Mouse (Mus musculus) left cerebral cortex, adult 2 months (tissue): ENCODE data around the gene Gnai3. TPM values are rescaled to one million over a fixed set of nuclear protein-coding genes. Genes with fewer than 3 reads are reported as not detected.

ENCODE experiments used
- DNase-seq, 2 experiments: peaks; one replicate each; pipeline ENCODE4 v3.0.0; 2021 to 2022; ENCODE audit warnings: low spot score in 2 of 2, mixed read lengths in 1 of 2; ENCODE audit errors: extremely low spot score in 1 of 2
- H3K27ac ChIP-seq: fragments of 200-600 bp; 2 replicates; pipeline ENCODE4 v1.8.1; 2022
- H3K4me3 ChIP-seq: fragments of 200-600 bp; 2 replicates; pipeline ENCODE4 v1.8.1; 2022
- CTCF ChIP-seq: fragments of 200-600 bp; IDR thresholded peaks from 2 replicates; pipeline ENCODE4 v1.8.1; 2022; ENCODE audit warnings: antibody characterized with exemption, mild to moderate bottlenecking, moderate library complexity
- intact Hi-C: fragments of 180-260 bp; cut with DNase I; formaldehyde crosslinking; loops from one replicate; pipeline ENCODE4 v1.15.1; 2025
- total RNA-seq, 2 experiments: library from RNA; stranded (reverse); gene quantifications; 2 replicates each; pipeline ENCODE4 v1.2.3; 2021

Gnai3 gene
- total RNA-seq, 2 experiments from 2014 or later, result 26.9 to 28.6 TPM

GRCm38 (mm10) chr3:108154656-108155055 is 8.7 kb upstream of the Gnai3 start, which contains the start of gene Gpr61:
Gpr61 (minus strand) TSS chr3:108154882.
- Histone ChIP-seq H3K4me3 (peak within 1 kb of the TSS; percentile 73), H3K27ac (peak within 1 kb of the TSS; percentile 96)
- no peak for TF ChIP-seq CTCF
- intact Hi-C loops, result no loop called here
- DNase-seq, result peak; percentile 69 to 73

DNA sequence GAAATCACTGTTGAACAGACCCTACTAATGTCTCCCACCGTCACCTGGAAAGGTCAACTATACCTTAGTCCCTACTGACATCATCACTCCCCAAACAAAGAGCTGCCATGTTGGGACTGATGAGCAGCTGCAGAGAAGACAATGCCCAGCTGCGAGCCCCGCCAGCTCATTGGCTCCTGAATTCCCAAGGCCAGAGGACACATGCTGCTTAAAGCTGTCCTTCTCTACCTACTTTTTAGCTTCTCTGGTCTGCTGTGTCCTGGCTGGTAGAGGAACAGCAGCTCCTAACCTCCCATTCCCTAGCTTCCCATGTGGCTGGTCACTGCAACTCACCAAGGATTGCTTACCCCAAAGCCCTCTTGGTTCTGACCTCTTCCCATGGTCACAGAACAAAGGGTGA is 6.3 kb upstream of the Gnai3 start:
- no peak overlapping the region for H3K27ac ChIP-seq
- TF ChIP-seq CTCF, result no peak
- intact Hi-C loops, result no loop called here
- no peak overlapping the region for H3K4me3 ChIP-seq
- no peak for DNase-seq

GRCm38 (mm10) chr3:108147386-108148235 is 1.7 kb upstream of the Gnai3 start:
- DNase-seq, result peak; percentile 84 to 90
- Histone ChIP-seq H3K27ac (no peak overlapping the region), H3K4me3 (no peak overlapping the region)
- intact Hi-C loops, result loop anchor here (1.0 to 5.0 kb wide), 6 partner anchors 60 to 455 kb away; partner anchors contain the start of genes Ampd2, Gstm1 and Gstm7
- TF ChIP-seq CTCF, result peak; percentile 83

- Histone ChIP-seq H3K27ac (peak overlapping the region; percentile 97), H3K4me3 (peak overlapping the region; percentile 67; the same call in 1 of the 2 replicates)
- no peak for TF ChIP-seq CTCF
- no peak for DNase-seq
- intact Hi-C loops, result loop anchor here (5.0 kb wide), 4 partner anchors 59 to 454 kb away; partner anchors contain the start of genes Ampd2, Gstm1 and Gstm7
Measured at GRCm38 (mm10) chr3:108146671-108147070, 725 bp upstream of the Gnai3 start.

GRCm38 (mm10) chr3:108140786-108141185 is 5.2 kb downstream of the Gnai3 start:
- Histone ChIP-seq H3K4me3 (no peak overlapping the region), H3K27ac (no peak overlapping the region)
- intact Hi-C loops, result no loop called here
- TF ChIP-seq CTCF, result no peak
- no peak for DNase-seq

- H3K27ac ChIP-seq, result no peak overlapping the region
- no peak for DNase-seq
- H3K4me3 ChIP-seq, result no peak overlapping the region
- intact Hi-C loops, result no loop called here
- TF ChIP-seq CTCF, result no peak
Measured at GRCm38 (mm10) chr3:108139113-108139512, 6.8 kb downstream of the Gnai3 start.

DNA sequence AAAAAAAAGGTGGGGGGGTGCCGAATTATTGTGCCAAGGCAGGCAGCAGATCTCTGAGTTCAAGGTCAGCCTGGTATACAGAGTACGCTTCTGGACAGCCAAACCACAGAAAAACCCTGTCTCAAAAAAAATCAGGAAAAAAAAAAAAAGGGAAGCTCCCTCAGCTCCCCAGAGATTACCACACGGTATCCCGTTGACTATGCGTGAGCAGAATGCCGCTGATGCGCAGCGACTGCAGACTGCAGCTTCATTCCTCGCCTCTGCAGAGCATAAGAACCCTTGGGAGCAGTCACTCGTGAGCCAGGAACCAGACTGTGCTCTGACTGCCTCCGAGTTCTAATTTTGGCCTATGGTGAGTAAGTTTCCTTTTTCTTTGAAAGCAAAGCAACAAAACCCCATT is 11.2 kb downstream of the Gnai3 start:
- Histone ChIP-seq H3K27ac (peak overlapping the region; percentile 74), H3K4me3 (0 out of 2 replicates have a peak overlapping the region, but pooled peaks have one; percentile 16)
- DNase-seq, result peak; percentile 63
- intact Hi-C loops, result no loop called here
- TF ChIP-seq CTCF, result no peak

DNA sequence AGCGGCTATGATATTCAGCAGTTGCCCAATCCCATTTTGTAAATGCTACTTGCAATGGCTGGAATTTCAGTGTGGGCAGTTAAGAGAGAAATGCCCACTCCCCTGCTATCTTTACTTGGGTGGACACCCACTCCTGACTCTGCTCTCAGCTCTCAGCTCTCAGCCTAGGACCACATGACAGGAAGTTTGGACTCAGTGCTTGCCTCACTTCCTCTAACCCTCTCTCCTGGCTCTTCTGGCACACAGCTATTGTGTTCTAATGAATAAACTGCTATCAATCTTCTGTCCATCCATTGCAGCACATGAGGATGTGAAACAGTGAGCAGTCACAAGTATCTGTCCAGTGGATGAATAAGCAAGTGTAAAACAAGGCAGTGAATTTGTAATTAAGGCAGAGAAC is 13.5 kb downstream of the Gnai3 start:
- TF ChIP-seq CTCF, result no peak
- no peak overlapping the region for H3K27ac ChIP-seq
- DNase-seq, result no peak
- H3K4me3 ChIP-seq, result no peak overlapping the region
- intact Hi-C loops, result no loop called here

DNA sequence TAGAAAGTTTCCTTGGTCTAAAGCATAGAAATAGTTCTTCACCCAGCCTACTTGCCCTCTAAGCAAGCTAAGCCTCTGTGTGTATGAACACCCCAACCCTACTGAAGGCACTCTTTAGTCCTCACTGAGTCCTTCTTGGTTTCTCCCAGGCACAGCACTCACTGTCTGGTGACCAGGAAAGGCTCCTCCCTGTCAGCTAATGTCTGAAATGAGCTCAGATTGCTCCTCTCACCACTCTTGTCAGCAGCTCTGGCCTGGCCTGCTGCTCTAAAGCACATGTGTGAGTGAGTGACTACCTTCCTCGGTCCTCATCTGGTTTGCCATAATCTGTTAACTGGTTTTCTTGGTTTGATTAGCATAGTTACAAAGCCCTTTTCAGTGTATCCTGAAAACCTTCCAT is 14.1 kb downstream of the Gnai3 start:
- Histone ChIP-seq H3K27ac (no peak overlapping the region), H3K4me3 (no peak overlapping the region)
- no peak for TF ChIP-seq CTCF
- intact Hi-C loops, result no loop called here
- no peak for DNase-seq

GRCm38 (mm10) chr3:108131216-108131615 is 14.7 kb downstream of the Gnai3 start:
- DNase-seq, result no peak
- Histone ChIP-seq H3K27ac (no peak overlapping the region), H3K4me3 (no peak overlapping the region)
- intact Hi-C loops, result no loop called here
- no peak for TF ChIP-seq CTCF

GRCm38 (mm10) chr3:108129804-108130203 is 16.1 kb downstream of the Gnai3 start:
- intact Hi-C loops, result no loop called here
- Histone ChIP-seq H3K27ac (no peak overlapping the region), H3K4me3 (no peak overlapping the region)
- DNase-seq, result no peak
- TF ChIP-seq CTCF, result no peak

- H3K4me3 ChIP-seq, result no peak overlapping the region
- no peak overlapping the region for H3K27ac ChIP-seq
- TF ChIP-seq CTCF, result no peak
- intact Hi-C loops, result no loop called here
- DNase-seq, result no peak
Measured at GRCm38 (mm10) chr3:108129367-108129766, 16.6 kb downstream of the Gnai3 start.
